Mouse (Mus musculus): ENCODE data around the gene Gm40193. TPM values are rescaled to one million over a fixed set of nuclear protein-coding genes. Genes with fewer than 3 reads are reported as not detected.

The Gm40193 gene
- polyA plus RNA-seq, 1 experiment from 2014 or later = not detected

DNA sequence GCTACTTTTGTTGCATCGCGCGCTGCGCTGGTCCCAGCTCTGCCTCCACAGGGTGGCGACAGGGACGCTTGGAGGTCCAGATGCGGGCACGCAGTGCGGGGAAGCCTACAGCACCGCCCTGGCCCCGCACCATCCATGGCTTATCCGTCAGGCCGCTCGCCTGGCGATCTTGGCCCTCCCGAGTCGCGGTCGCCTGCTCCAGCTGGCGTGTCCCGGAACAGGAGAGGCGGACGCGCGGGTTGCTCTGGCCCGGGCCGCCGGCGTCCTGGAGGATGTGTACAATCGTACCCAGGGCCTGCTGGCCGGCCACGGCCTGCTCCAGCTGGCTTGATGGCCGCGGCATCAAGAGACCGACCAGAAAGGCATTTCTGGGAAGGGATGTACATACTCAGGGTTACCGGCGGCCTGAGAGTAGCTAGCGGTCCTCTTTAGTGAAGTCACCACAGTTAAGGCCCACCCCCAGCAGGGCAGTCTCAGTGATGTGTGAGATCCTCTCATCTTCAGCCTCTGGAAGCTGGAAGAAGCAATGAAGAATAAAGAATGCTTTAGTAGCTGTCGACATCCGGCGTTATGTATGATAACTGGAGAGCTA lies 12.5 kb downstream of the Gm40193 start:
- H3K27me3 ChIP-seq (replicated peaks; ENCODE audit: control insufficient read depth, insufficient read depth, low read length) = no peaks in the 10 kb centered on the region
- peak overlapping the region; percentile 78 for H3K27ac ChIP-seq (ENCODE audit: low read depth)
- DNase-seq (ENCODE audit: low spot score) = peak; percentile 79
- no peaks in the 10 kb centered on the region for H3K9me3 ChIP-seq (ENCODE audit: control insufficient read depth, low read length)
- peak; percentile 56 for ATAC-seq (replicated peaks; ENCODE audit: low FRiP score, low TSS enrichment, low read depth)
- no peaks in the 10 kb centered on the region for H3K36me3 ChIP-seq (ENCODE audit: control insufficient read depth, insufficient read depth, low read length)
- peaks cover 10% of the 10 kb centered on the region; the same call in 1 of the 2 replicates for H3K4me1 ChIP-seq (replicated peaks; ENCODE audit: control insufficient read depth, insufficient read depth, low read length)
- peak overlapping the region; percentile 53 for H3K4me2 ChIP-seq (ENCODE audit: low read length)
- 9% methylated on average over 41 of the region's 41 CpGs for WGBS
- H3K9ac ChIP-seq (ENCODE audit: low read length) = peak overlapping the region; percentile 64
- H3K4me3 ChIP-seq (ENCODE audit: low read depth, low read length) = peak overlapping the region; percentile 31

GRCm38 (mm10) chr11:70518923-70519322 lies 13.8 kb downstream of the Gm40193 start, which contains the start of gene Gltpd2:
Gene Gltpd2 (plus strand): TSS chr11:70519196.
- DNase-seq (ENCODE audit: low spot score) (no peak), ATAC-seq (replicated peaks; ENCODE audit: low FRiP score, low TSS enrichment, low read depth) (no peak)
- WGBS = 71% methylated on average over 10 of the region's 10 CpGs
- H3K36me3 ChIP-seq (ENCODE audit: control insufficient read depth, insufficient read depth, low read length) = no peaks in the 10 kb centered on the region
- H3K4me2 ChIP-seq (ENCODE audit: low read length) = peak within 1 kb of the TSS; percentile 53
- peak within 1 kb of the TSS; percentile 31 for H3K4me3 ChIP-seq (ENCODE audit: low read depth, low read length)
- H3K4me1 ChIP-seq (replicated peaks; ENCODE audit: control insufficient read depth, insufficient read depth, low read length) = peaks cover 10% of the 10 kb centered on the region; the same call in 1 of the 2 replicates
- H3K27ac ChIP-seq (ENCODE audit: low read depth) = peak within 1 kb of the TSS; percentile 78
- no peaks in the 10 kb centered on the region for H3K27me3 ChIP-seq (replicated peaks; ENCODE audit: control insufficient read depth, insufficient read depth, low read length)
- peak within 1 kb of the TSS; percentile 64 for H3K9ac ChIP-seq (ENCODE audit: low read length)
- no peaks in the 10 kb centered on the region for H3K9me3 ChIP-seq (ENCODE audit: control insufficient read depth, low read length)

DNA sequence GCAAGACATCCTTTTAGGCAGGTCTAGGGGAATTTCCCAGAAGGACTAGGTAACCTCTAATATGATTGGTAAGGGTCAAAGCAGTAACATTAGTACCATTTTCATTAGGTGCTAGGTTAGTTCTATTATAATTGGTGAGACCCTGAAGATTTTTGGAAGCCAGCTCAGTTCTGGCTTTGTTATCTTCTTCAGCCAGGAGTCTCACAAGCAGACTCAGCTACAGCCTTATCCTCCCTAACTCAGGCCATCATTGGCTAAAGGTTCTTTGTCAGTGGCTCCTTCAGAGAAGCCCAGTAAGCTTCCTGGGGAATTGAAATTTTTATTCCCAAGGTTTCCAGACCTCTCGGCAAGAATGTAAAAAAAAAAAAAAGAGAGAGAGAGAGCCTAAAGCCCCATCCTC lies 14.3 kb downstream of the Gm40193 start:
- 56% methylated on average over 1 of the region's 1 CpGs for WGBS

GRCm38 (mm10) chr11:70516352-70516751 lies 16.4 kb downstream of the Gm40193 start:
- Histone ChIP-seq H3K9ac (ENCODE audit: low read length) (no peak overlapping the region), H3K27me3 (replicated peaks; ENCODE audit: control insufficient read depth, insufficient read depth, low read length) (no peaks in the 10 kb centered on the region), H3K27ac (ENCODE audit: low read depth) (no peak overlapping the region), H3K9me3 (ENCODE audit: control insufficient read depth, low read length) (no peaks in the 10 kb centered on the region), H3K4me2 (ENCODE audit: low read length) (no peak overlapping the region), H3K4me3 (ENCODE audit: low read depth, low read length) (no peak overlapping the region), H3K4me1 (replicated peaks; ENCODE audit: control insufficient read depth, insufficient read depth, low read length) (peaks cover 10% of the 10 kb centered on the region; the same call in 1 of the 2 replicates), H3K36me3 (ENCODE audit: control insufficient read depth, insufficient read depth, low read length) (no peaks in the 10 kb centered on the region)
- WGBS = 25% methylated on average over 2 of the region's 2 CpGs
- DNase-seq (ENCODE audit: low spot score) = no peak
- no peak for ATAC-seq (replicated peaks; ENCODE audit: low FRiP score, low TSS enrichment, low read depth)

More for the DNA sequence above, 14.3 kb downstream of the Gm40193 start:
- Histone ChIP-seq H3K27me3 (replicated peaks; ENCODE audit: control insufficient read depth, insufficient read depth, low read length) (no peaks in the 10 kb centered on the region), H3K4me1 (replicated peaks; ENCODE audit: control insufficient read depth, insufficient read depth, low read length) (peaks cover 10% of the 10 kb centered on the region; the same call in 1 of the 2 replicates), H3K9ac (ENCODE audit: low read length) (no peak overlapping the region), H3K4me2 (ENCODE audit: low read length) (no peak overlapping the region), H3K27ac (ENCODE audit: low read depth) (no peak overlapping the region), H3K36me3 (ENCODE audit: control insufficient read depth, insufficient read depth, low read length) (no peaks in the 10 kb centered on the region), H3K9me3 (ENCODE audit: control insufficient read depth, low read length) (no peaks in the 10 kb centered on the region), H3K4me3 (ENCODE audit: low read depth, low read length) (no peak overlapping the region)
- DNase-seq (ENCODE audit: low spot score) (no peak), ATAC-seq (replicated peaks; ENCODE audit: low FRiP score, low TSS enrichment, low read depth) (no peak)

DNA sequence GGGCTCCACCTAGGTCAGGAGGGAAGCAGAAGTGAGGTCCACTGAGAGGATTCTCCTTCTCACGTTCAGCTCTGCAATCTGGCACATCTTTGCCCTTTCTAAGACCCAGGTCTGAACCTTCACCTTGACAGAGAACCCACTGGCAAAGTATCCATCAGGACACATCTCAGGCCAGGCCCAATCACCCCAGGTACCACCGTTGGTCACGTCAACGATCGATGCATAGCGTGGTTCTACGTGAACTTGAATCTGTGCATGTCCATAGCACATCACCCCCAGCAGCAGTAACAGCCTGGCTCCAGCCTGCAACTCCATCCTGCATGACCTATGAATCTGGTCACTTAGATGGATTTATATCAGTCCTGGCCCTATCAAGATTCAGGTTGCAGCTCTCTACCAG lies 18.5 kb downstream of the Gm40193 start, which contains the start of gene Vmo1:
Vmo1 (minus strand) TSS at position 329 of the 400 bp plus-strand sequence.
- peaks cover 4% of the 10 kb centered on the region; the same call in 1 of the 2 replicates for H3K4me1 ChIP-seq (replicated peaks; ENCODE audit: control insufficient read depth, insufficient read depth, low read length)
- no peak within 1 kb of the TSS for H3K27ac ChIP-seq (ENCODE audit: low read depth)
- 88% methylated on average over 7 of the region's 7 CpGs for WGBS
- H3K36me3 ChIP-seq (ENCODE audit: control insufficient read depth, insufficient read depth, low read length) = no peaks in the 10 kb centered on the region
- peaks cover 6% of the 10 kb centered on the region; the same call in 1 of the 2 replicates for H3K27me3 ChIP-seq (replicated peaks; ENCODE audit: control insufficient read depth, insufficient read depth, low read length)
- H3K9ac ChIP-seq (ENCODE audit: low read length) = no peak within 1 kb of the TSS
- H3K4me3 ChIP-seq (ENCODE audit: low read depth, low read length) = no peak within 1 kb of the TSS
- no peak for DNase-seq (ENCODE audit: low spot score)
- no peak for ATAC-seq (replicated peaks; ENCODE audit: low FRiP score, low TSS enrichment, low read depth)
- H3K4me2 ChIP-seq (ENCODE audit: low read length) = no peak within 1 kb of the TSS
- no peaks in the 10 kb centered on the region for H3K9me3 ChIP-seq (ENCODE audit: control insufficient read depth, low read length)

DNA sequence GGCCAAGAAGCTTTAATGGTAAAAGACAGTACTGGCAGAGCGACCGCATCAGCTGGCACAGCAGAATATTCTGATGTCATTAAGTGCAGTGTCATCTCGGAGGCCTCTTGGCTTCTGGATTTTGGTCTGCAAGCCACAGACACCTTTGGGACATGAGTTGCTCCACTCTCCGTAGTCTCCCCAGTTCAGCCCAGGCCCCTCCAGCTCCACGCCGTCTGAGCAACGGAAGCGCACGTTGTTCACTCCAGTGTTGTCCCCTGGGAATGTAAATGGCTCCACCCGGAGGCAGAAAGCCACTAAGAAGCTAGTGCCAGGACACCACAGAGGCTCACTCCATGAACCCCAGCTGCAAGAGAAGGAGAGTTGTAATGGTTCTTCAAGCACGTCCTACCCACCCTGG lies 19.2 kb downstream of the Gm40193 start:
- Histone ChIP-seq H3K4me1 (replicated peaks; ENCODE audit: control insufficient read depth, insufficient read depth, low read length) (peaks cover 3% of the 10 kb centered on the region; the same call in 1 of the 2 replicates), H3K9me3 (ENCODE audit: control insufficient read depth, low read length) (no peaks in the 10 kb centered on the region), H3K4me3 (ENCODE audit: low read depth, low read length) (no peak overlapping the region), H3K27ac (ENCODE audit: low read depth) (no peak overlapping the region), H3K27me3 (replicated peaks; ENCODE audit: control insufficient read depth, insufficient read depth, low read length) (peaks cover 7% of the 10 kb centered on the region; the same call in 1 of the 2 replicates), H3K36me3 (ENCODE audit: control insufficient read depth, insufficient read depth, low read length) (no peaks in the 10 kb centered on the region), H3K9ac (ENCODE audit: low read length) (no peak overlapping the region), H3K4me2 (ENCODE audit: low read length) (no peak overlapping the region)
- WGBS = 55% methylated on average over 11 of the region's 11 CpGs
- DNase-seq (ENCODE audit: low spot score) (no peak), ATAC-seq (replicated peaks; ENCODE audit: low FRiP score, low TSS enrichment, low read depth) (no peak)

DNA sequence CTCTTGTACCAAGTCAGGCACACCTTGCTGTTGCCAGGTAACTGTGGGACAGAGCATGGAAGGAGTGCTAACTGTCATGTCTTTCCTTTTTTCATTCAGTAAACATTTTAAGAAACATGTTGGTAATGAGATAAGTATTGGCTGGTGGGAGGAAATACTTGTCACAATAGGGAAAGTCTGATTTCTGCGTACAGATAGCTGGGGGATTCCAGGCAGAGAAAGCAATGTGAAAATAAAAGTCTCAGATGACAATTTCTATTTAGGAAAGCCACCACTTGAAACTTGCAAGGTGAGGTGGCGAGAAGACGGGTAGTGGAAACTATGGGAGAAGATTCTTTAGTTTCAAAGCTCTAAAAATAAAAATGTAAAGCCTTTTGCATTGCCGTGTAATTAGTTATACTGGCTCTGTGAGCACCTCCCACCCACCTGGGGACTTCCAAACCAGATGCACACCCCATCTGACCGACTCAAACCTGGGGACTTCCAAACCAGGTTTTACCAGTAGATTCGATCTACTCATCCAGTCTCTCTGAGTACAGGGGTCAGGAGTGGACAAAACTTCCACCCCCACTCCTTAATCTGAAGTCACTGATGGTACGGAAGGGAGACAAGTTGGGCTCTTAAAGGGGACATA lies 19.9 kb downstream of the Gm40193 start:
- Histone ChIP-seq H3K9ac (ENCODE audit: low read length) (no peak overlapping the region), H3K4me3 (ENCODE audit: low read depth, low read length) (no peak overlapping the region), H3K36me3 (ENCODE audit: control insufficient read depth, insufficient read depth, low read length) (no peaks in the 10 kb centered on the region), H3K4me2 (ENCODE audit: low read length) (no peak overlapping the region), H3K27ac (ENCODE audit: low read depth) (no peak overlapping the region), H3K4me1 (replicated peaks; ENCODE audit: control insufficient read depth, insufficient read depth, low read length) (peaks cover 3% of the 10 kb centered on the region; the same call in 1 of the 2 replicates), H3K9me3 (ENCODE audit: control insufficient read depth, low read length) (no peaks in the 10 kb centered on the region), H3K27me3 (replicated peaks; ENCODE audit: control insufficient read depth, insufficient read depth, low read length) (peaks cover 7% of the 10 kb centered on the region; the same call in 1 of the 2 replicates)
- 79% methylated on average over 7 of the region's 7 CpGs for WGBS
- DNase-seq (ENCODE audit: low spot score) = no peak
- no peak for ATAC-seq (replicated peaks; ENCODE audit: low FRiP score, low TSS enrichment, low read depth)

DNA sequence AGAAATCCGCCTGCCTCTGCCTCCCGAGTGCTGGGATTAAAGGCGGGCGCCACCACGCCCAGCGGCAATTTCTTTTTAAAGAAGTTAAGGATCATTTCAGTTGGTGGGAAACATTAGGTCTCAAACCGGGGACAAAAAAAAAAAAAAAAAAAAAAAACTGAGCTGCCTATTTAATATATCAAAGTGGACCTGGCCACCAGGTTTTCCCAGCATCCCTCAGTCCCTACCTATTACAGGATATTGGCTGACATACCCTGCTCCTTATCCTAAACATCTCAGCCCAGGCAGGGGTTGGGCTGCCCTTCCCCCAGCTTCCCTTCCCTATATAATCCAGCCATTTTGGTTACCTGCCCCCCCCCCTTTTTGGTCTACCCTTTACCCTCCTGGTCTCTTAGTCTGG lies 20.9 kb downstream of the Gm40193 start:
- H3K9me3 ChIP-seq (ENCODE audit: control insufficient read depth, low read length) = no peaks in the 10 kb centered on the region
- no peak overlapping the region for H3K27ac ChIP-seq (ENCODE audit: low read depth)
- no peak overlapping the region for H3K9ac ChIP-seq (ENCODE audit: low read length)
- ATAC-seq (replicated peaks; ENCODE audit: low FRiP score, low TSS enrichment, low read depth) (no peak), DNase-seq (ENCODE audit: low spot score) (no peak)
- peaks cover 3% of the 10 kb centered on the region; the same call in 1 of the 2 replicates for H3K4me1 ChIP-seq (replicated peaks; ENCODE audit: control insufficient read depth, insufficient read depth, low read length)
- no peaks in the 10 kb centered on the region for H3K36me3 ChIP-seq (ENCODE audit: control insufficient read depth, insufficient read depth, low read length)
- H3K27me3 ChIP-seq (replicated peaks; ENCODE audit: control insufficient read depth, insufficient read depth, low read length) = peaks cover 7% of the 10 kb centered on the region; the same call in 1 of the 2 replicates
- no peak overlapping the region for H3K4me3 ChIP-seq (ENCODE audit: low read depth, low read length)
- 91% methylated on average over 7 of the region's 7 CpGs for WGBS
- H3K4me2 ChIP-seq (ENCODE audit: low read length) = no peak overlapping the region
